Mouse (Mus musculus) kidney, embryonic 16.5 days (tissue): ENCODE results near the gene Tnnc2. TPM values are rescaled to one million over a fixed set of nuclear protein-coding genes. Genes with fewer than 3 reads are reported as not detected.
A peak's percentile ranks its signal among the peaks of the same experiment; 100 is the strongest.
"Not testable (repeated sequence)": the region's sequence is repeated elsewhere in the genome, so short reads cannot be mapped to it uniquely, and the experiment has no call there.

Experiments
- ATAC-seq: fragments of 200-750 bp; cut with Nextera tagmentation; 2 replicates; pipeline ENCODE4 v1.8.0; 2017; ENCODE audit warnings: moderate TSS enrichment; ENCODE audit not compliant: low FRiP score, low TSS enrichment
- H3K27ac ChIP-seq: fragments of 300-500 bp; sonication (generic); 2 replicates; pipeline ENCODE4 v1.5.1; 2014; ENCODE audit warnings: low read length
- H3K27me3 ChIP-seq: fragments of 300-500 bp; sonication (generic); 2 replicates; pipeline ENCODE4 v1.6.1; 2014; ENCODE audit warnings: low read length, control low read depth, mixed read lengths; ENCODE audit not compliant: insufficient read depth
- H3K36me3 ChIP-seq: fragments of 300-500 bp; sonication (generic); 2 replicates; pipeline ENCODE4 v1.6.1; 2014; ENCODE audit warnings: low read length, control low read depth, mixed read lengths; ENCODE audit not compliant: insufficient read depth
- H3K4me1 ChIP-seq: fragments of 300-500 bp; sonication (generic); 2 replicates; pipeline ENCODE4 v1.6.1; 2014; ENCODE audit warnings: low read length, control low read depth, mixed read lengths; ENCODE audit not compliant: insufficient read depth
- H3K4me2 ChIP-seq: fragments of 300-500 bp; sonication (generic); replicated peaks from 2 replicates; pipeline ENCODE4 v1.6.1; 2014; ENCODE audit warnings: low read depth, low read length
- H3K4me3 ChIP-seq: fragments of 300-500 bp; sonication (generic); 2 replicates; pipeline ENCODE4 v1.5.1; 2014; ENCODE audit warnings: mild to moderate bottlenecking, low read length
- H3K9ac ChIP-seq: fragments of 300-500 bp; sonication (generic); replicated peaks from 2 replicates; pipeline ENCODE4 v1.6.1; 2014; ENCODE audit warnings: low read length
- H3K9me3 ChIP-seq: fragments of 300-500 bp; sonication (generic); 2 replicates; pipeline ENCODE4 v1.6.1; 2016; ENCODE audit warnings: low read length, control low read depth
- WGBS: fragments of 180-500 bp; shearing (Covaris S2); extraction: QIAGEN DNeasy Blood & Tissue Kit; methylation state at CpG from one replicate; pipeline ENCODE4 v1.1.7; 2014; 5-methylcytosine and 5-hydroxymethylcytosine counted together
- polyA plus RNA-seq: library from polyadenylated mRNA; unstranded; fragments of >200 nt; fragmentation: Nextera tagmentation; extraction: Ambion mirVana; gene quantifications from 2 replicates; pipeline ENCODE4 v1.2.1, GENCODE M21; 2015

The Tnnc2 gene
- polyA plus RNA-seq, 1 experiment from 2014 or later = 22.3 TPM

DNA sequence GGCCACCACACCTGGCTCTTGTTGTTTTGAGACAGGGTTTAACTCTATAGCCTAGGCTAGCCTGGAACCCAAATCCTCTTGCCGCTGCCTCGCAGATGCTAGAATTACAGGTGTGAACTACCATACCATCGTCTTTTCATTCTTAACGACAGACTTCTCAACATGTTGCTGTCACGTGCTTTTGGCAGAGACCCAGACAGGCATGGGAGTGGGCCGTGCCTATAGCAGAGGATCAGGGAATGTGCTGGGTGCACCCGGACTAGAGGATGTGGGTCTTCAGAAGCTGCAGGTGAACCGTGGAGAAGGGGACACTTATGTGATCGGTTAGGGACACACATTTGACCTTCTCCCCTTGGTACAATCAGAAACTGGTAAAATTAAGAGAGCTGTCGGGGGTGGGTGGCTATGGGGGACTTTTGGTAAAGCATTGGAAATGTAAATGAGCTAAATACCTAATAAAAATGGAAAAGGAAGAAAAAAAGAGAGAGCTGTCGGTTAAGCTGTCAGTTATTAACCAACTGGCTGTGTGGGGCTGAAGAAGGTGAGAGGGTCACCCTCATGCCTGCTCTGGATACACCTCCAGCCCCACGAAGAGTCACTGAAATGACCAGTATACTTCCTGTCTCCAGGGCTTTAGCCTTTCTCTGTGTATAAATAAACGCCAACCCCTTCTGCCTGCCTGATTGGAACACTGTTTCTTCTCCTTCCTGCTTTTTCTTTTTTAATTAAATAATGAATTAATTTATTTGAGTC lies 20.7 kb upstream of the Tnnc2 start:
- no peak for ATAC-seq
- no peak overlapping the region for H3K4me3 ChIP-seq
- no peaks in the 10 kb centered on the region for H3K27me3 ChIP-seq
- no peak overlapping the region for H3K4me2 ChIP-seq
- WGBS = 82% methylated on average over 13 of the region's 13 CpGs
- H3K4me1 ChIP-seq = peaks cover 14% of the 10 kb centered on the region
- H3K27ac ChIP-seq = no peak overlapping the region
- no peak overlapping the region for H3K9ac ChIP-seq
- no peaks in the 10 kb centered on the region for H3K9me3 ChIP-seq
- peaks cover 36% of the 10 kb centered on the region for H3K36me3 ChIP-seq

- H3K9ac ChIP-seq, H3K27ac ChIP-seq, H3K9me3 ChIP-seq, H3K4me3 ChIP-seq, H3K4me1 ChIP-seq, ATAC-seq, H3K27me3 ChIP-seq, H3K4me2 ChIP-seq: not testable (repeated sequence)
- 79% methylated on average over 6 of the region's 6 CpGs for WGBS
- peaks cover 46% of the 10 kb centered on the region for H3K36me3 ChIP-seq
These were observed 18.8 kb upstream of the Tnnc2 start for GRCm38 (mm10) chr2:164798554-164798953.

DNA sequence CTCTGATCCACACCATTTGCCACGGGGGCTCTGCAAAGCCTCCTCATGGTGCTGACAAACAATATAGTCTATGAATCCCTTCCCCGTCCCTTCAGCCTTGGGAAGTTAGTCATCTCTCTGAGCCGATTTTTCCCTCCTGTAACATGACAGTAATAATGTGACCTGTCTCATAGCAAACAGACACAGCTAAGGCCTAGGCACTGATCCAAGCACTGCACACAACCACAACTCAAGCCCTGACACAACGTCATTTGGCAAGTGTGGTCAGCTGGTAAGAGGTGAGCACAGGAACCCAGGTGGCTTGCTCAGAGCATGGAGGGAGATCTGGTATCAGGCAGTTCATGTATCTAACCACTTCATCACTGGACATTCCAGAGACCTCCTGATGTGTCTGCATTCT lies 16.1 kb upstream of the Tnnc2 start:
- Histone ChIP-seq H3K9ac (no peak overlapping the region), H3K4me3 (no peak overlapping the region), H3K27ac (no peak overlapping the region), H3K27me3 (no peaks in the 10 kb centered on the region), H3K4me2 (no peak overlapping the region), H3K36me3 (peaks cover 61% of the 10 kb centered on the region), H3K9me3 (no peaks in the 10 kb centered on the region), H3K4me1 (no peaks in the 10 kb centered on the region)
- WGBS = 82% methylated on average over 4 of the region's 4 CpGs
- ATAC-seq = no peak

GRCm38 (mm10) chr2:164794293-164794692 lies 14.5 kb upstream of the Tnnc2 start:
- peaks cover 54% of the 10 kb centered on the region for H3K36me3 ChIP-seq
- 33% methylated on average over 5 of the region's 5 CpGs for WGBS
- no peaks in the 10 kb centered on the region for H3K4me1 ChIP-seq
- no peaks in the 10 kb centered on the region for H3K9me3 ChIP-seq
- H3K4me2 ChIP-seq = no peak overlapping the region
- ATAC-seq = peak; percentile 50
- H3K9ac ChIP-seq = no peak overlapping the region
- no peak overlapping the region for H3K27ac ChIP-seq
- no peaks in the 10 kb centered on the region for H3K27me3 ChIP-seq
- no peak overlapping the region for H3K4me3 ChIP-seq

- Histone ChIP-seq H3K4me3 (no peak overlapping the region), H3K36me3 (peaks cover 52% of the 10 kb centered on the region), H3K4me1 (no peaks in the 10 kb centered on the region), H3K27ac (no peak overlapping the region), H3K4me2 (no peak overlapping the region), H3K9ac (no peak overlapping the region), H3K27me3 (no peaks in the 10 kb centered on the region), H3K9me3 (no peaks in the 10 kb centered on the region)
- 94% methylated on average over 2 of the region's 2 CpGs for WGBS
- no peak for ATAC-seq
These were observed 14.0 kb upstream of the Tnnc2 start for GRCm38 (mm10) chr2:164793772-164794171.

DNA sequence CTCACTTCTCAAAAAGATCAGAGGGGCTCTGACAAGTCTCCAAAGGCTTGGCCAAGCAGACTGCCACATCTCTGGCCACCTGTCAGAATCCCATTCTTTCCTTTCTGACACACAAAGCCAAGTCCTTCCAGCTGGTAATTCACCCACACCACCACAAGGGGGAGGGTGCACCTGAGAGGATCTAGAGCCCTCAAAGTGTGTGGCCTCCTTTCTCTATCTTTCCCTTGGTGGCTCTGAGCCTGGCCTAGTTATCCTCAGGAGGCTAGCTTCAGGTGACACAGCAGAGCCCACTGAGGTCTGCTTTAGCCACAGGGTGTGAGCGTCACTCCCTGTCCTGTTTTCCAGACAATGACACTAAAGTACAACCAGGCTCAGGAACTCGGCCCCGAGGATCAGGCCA lies 13.5 kb upstream of the Tnnc2 start:
- H3K9me3 ChIP-seq = no peaks in the 10 kb centered on the region
- H3K4me3 ChIP-seq = no peak overlapping the region
- WGBS = 86% methylated on average over 3 of the region's 3 CpGs
- no peak overlapping the region for H3K4me2 ChIP-seq
- H3K4me1 ChIP-seq = no peaks in the 10 kb centered on the region
- ATAC-seq = peak; percentile 52; the same call in 1 of the 2 replicates
- peaks cover 48% of the 10 kb centered on the region for H3K36me3 ChIP-seq
- no peaks in the 10 kb centered on the region for H3K27me3 ChIP-seq
- no peak overlapping the region for H3K27ac ChIP-seq
- no peak overlapping the region for H3K9ac ChIP-seq

DNA sequence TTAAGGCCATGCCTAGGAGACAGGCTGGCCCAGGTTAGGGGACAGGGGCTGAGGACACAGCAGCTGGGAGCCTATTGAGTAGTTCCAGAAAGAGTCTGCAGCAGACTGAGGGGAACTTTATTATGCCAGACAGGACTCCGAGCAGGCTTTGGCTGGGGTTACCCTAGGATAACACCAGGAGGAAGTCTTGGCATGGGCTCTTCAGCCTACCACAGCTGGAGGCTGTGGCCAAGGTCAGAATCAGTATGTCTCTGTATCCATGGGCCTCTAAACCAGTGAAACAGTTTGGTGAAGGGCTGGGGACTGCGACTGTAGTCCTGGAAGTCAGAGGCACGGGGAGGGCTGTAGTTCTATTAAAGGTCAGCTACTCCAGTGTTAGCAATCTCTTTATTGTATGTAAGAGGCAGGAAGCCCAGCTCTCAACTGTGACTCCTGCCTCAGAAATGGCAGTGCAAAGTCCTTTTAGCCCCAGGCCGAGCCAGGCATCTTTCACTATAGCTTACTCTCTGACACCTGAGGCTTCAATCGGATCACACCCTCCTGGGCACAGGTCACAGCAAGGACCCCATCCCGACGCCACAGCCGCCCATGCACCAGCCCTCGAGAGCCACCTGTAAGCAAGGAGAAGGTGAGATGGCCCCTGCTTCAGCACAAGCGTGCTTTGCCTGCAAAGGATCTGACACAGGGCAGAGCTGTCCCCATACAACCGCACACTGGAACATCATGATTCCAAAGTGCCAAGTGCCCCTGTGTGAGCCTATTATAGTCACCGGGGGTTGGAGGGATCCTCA lies 12.8 kb upstream of the Tnnc2 start:
- WGBS = 89% methylated on average over 12 of the region's 12 CpGs
- Histone ChIP-seq H3K27me3 (no peaks in the 10 kb centered on the region), H3K9ac (no peak overlapping the region), H3K4me3 (no peak overlapping the region), H3K27ac (no peak overlapping the region), H3K4me2 (no peak overlapping the region), H3K4me1 (peaks cover 3% of the 10 kb centered on the region), H3K9me3 (no peaks in the 10 kb centered on the region), H3K36me3 (peaks cover 43% of the 10 kb centered on the region)
- ATAC-seq = no peak

GRCm38 (mm10) chr2:164791841-164792261 lies 12.1 kb upstream of the Tnnc2 start:
- Histone ChIP-seq H3K4me1 (peaks cover 10% of the 10 kb centered on the region), H3K27ac (no peak overlapping the region), H3K27me3 (no peaks in the 10 kb centered on the region), H3K9me3 (no peaks in the 10 kb centered on the region), H3K4me3 (no peak overlapping the region), H3K36me3 (peaks cover 38% of the 10 kb centered on the region), H3K9ac (no peak overlapping the region), H3K4me2 (no peak overlapping the region)
- 90% methylated on average over 18 of the region's 18 CpGs for WGBS
- no peak for ATAC-seq

- ATAC-seq = no peak
- Histone ChIP-seq H3K27ac (no peak overlapping the region), H3K27me3 (no peaks in the 10 kb centered on the region), H3K4me2 (no peak overlapping the region), H3K36me3 (peaks cover 36% of the 10 kb centered on the region), H3K4me1 (peaks cover 15% of the 10 kb centered on the region), H3K4me3 (no peak overlapping the region), H3K9me3 (no peaks in the 10 kb centered on the region), H3K9ac (no peak overlapping the region)
- WGBS = 79% methylated on average over 4 of the region's 4 CpGs
These were observed 10.7 kb upstream of the Tnnc2 start for GRCm38 (mm10) chr2:164790451-164790850.

DNA sequence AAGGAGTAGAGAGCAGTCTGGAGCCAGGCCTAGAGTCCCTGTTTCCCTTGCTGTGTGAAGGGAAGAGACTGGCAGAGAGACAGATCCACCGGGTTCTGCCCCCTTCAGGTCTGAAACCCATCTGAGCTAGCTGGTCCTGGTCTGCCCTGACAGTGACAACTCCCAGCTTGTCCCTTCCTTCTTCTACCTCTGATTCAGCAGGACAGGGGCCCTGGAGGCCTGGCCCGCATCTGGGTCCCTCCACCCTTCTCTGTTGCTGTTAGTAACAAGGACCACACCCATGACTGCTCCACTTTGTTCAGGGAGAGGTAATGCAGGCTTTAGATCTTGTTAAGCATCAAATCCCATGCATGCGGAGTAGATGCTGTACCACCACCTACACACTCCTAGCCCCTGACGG lies 8.6 kb upstream of the Tnnc2 start:
- Histone ChIP-seq H3K27me3 (no peaks in the 10 kb centered on the region), H3K36me3 (peaks cover 25% of the 10 kb centered on the region), H3K4me3 (no peak overlapping the region), H3K9me3 (no peaks in the 10 kb centered on the region), H3K4me2 (no peak overlapping the region), H3K9ac (no peak overlapping the region), H3K4me1 (peaks cover 25% of the 10 kb centered on the region), H3K27ac (no peak overlapping the region)
- no peak for ATAC-seq
- WGBS = 55% methylated on average over 4 of the region's 4 CpGs
